Mouse (Mus musculus): ENCODE results near the gene Nr4a2.
A peak's percentile ranks its signal among the peaks of the same experiment; 100 is the strongest.

Gene Nr4a2

GRCm38 (mm10) chr2:57111791-57112538 lies 11.8 kb downstream of the Nr4a2 start:
- DNase-seq (ENCODE audit: low read depth, low spot score): peak; percentile 23

GRCm38 (mm10) chr2:57111011-57111790 lies 12.6 kb downstream of the Nr4a2 start:
- DNase-seq (ENCODE audit: low read depth, low spot score): peak; percentile 35

- DNase-seq (ENCODE audit: low read depth, low spot score): no peak
Observed at GRCm38 (mm10) chr2:57110401-57110800, 13.4 kb downstream of the Nr4a2 start.

- DNase-seq (ENCODE audit: low read depth, low spot score): no peak
Observed at GRCm38 (mm10) chr2:57109926-57110325, 13.9 kb downstream of the Nr4a2 start.

GRCm38 (mm10) chr2:57109301-57109700 lies 14.5 kb downstream of the Nr4a2 start:
- no peak for DNase-seq (ENCODE audit: low read depth, low spot score)

GRCm38 (mm10) chr2:57108349-57108930 lies 15.4 kb downstream of the Nr4a2 start:
- DNase-seq (ENCODE audit: low read depth, low spot score): no peak

- DNase-seq (ENCODE audit: low read depth, low spot score): no peak
Observed at GRCm38 (mm10) chr2:57105401-57105800, 18.4 kb downstream of the Nr4a2 start.

GRCm38 (mm10) chr2:57104731-57105130 lies 19.1 kb downstream of the Nr4a2 start:
- no peak for DNase-seq (ENCODE audit: low read depth, low spot score)

GRCm38 (mm10) chr2:57103845-57104660 lies 19.8 kb downstream of the Nr4a2 start:
- DNase-seq (ENCODE audit: low read depth, low spot score): no peak

GRCm38 (mm10) chr2:57102856-57103844 lies 20.7 kb downstream of the Nr4a2 start:
- DNase-seq (ENCODE audit: low read depth, low spot score): peak; percentile 29

GRCm38 (mm10) chr2:57102091-57102855 lies 21.5 kb downstream of the Nr4a2 start:
- DNase-seq (ENCODE audit: low read depth, low spot score): peak; percentile 36

- DNase-seq (ENCODE audit: low read depth, low spot score): no peak
Observed at GRCm38 (mm10) chr2:57100241-57100640, 23.6 kb downstream of the Nr4a2 start.

- DNase-seq (ENCODE audit: low read depth, low spot score): no peak
Observed at GRCm38 (mm10) chr2:57072452-57072851, 51.4 kb downstream of the Nr4a2 start.

GRCm38 (mm10) chr2:57063480-57063879 lies 60.3 kb downstream of the Nr4a2 start:
- DNase-seq (ENCODE audit: low read depth, low spot score): no peak

All from ES-CJ7 (cell line).